Mouse (Mus musculus): ENCODE measurements around the gene Aldh18a1. TPM values are rescaled to one million over a fixed set of nuclear protein-coding genes. Genes with fewer than 3 reads are reported as not detected.

Aldh18a1 gene
- total RNA-seq, 1 experiment: 44.4 TPM

GRCm38 (mm10) chr19:40616021-40616420 lies 27.8 kb upstream of the Aldh18a1 start:
- DNase-seq (ENCODE audit: low read depth, low spot score): no peak
- no peak overlapping the region for H3K4me3 ChIP-seq (ENCODE audit: insufficient read depth in 1 of 2, low read depth in 1 of 2, low read length in 2 of 2, poor library complexity in 1 of 2, severe bottlenecking in 1 of 2)
- TF ChIP-seq ZNF384 (IDR thresholded peaks at IDR 0.05; ENCODE audit: low read depth, low read length): no peak
- no peak for TF ChIP-seq ZC3H11A (IDR thresholded peaks at IDR 0.05; ENCODE audit: borderline replicate concordance, low read depth, low read length)
- no peak for TF ChIP-seq CHD2 (IDR thresholded peaks at IDR 0.05; ENCODE audit: low read depth, low read length)
- TF ChIP-seq HCFC1 (IDR thresholded peaks at IDR 0.05; ENCODE audit: borderline replicate concordance, insufficient read depth, low read length): no peak
- TF ChIP-seq MAFK (IDR thresholded peaks at IDR 0.05; ENCODE audit: insufficient read depth, low read depth, low read length): no peak
- H3K36me3 ChIP-seq (ENCODE audit: control insufficient read depth, insufficient read depth, low read length, poor library complexity, severe bottlenecking): no peaks in the 10 kb centered on the region
- H3K27ac ChIP-seq (ENCODE audit: insufficient read depth, low read depth, low read length, poor library complexity, severe bottlenecking): no peak overlapping the region
- H3K9me3 ChIP-seq (ENCODE audit: control insufficient read depth, insufficient read depth, low read depth, low read length): no peaks in the 10 kb centered on the region
- no peak overlapping the region for H3K9ac ChIP-seq (ENCODE audit: insufficient read depth, low read depth, low read length, poor library complexity, severe bottlenecking)
- 0 out of 4 replicates have a peak, but pooled peaks cover 0 to 2% of the 10 kb centered on the region in 2 experiments for H3K4me1 ChIP-seq (ENCODE audit: control insufficient read depth in 2 of 2, insufficient read depth in 2 of 2, low read length in 2 of 2, poor library complexity in 1 of 2)
- in situ Hi-C loops (cut with MboI; ENCODE audit: low sequenced_read_pairs in 2 of 2, unreplicated experiment in 2 of 2): no loop called here

GRCm38 (mm10) chr19:40614811-40615210 lies 26.5 kb upstream of the Aldh18a1 start:
- no peak for DNase-seq (ENCODE audit: low read depth, low spot score)
- Histone ChIP-seq H3K4me3 (ENCODE audit: insufficient read depth in 1 of 2, low read depth in 1 of 2, low read length in 2 of 2, poor library complexity in 1 of 2, severe bottlenecking in 1 of 2) (no peak overlapping the region), H3K36me3 (ENCODE audit: control insufficient read depth, insufficient read depth, low read length, poor library complexity, severe bottlenecking) (no peaks in the 10 kb centered on the region), H3K9me3 (ENCODE audit: control insufficient read depth, insufficient read depth, low read depth, low read length) (no peaks in the 10 kb centered on the region), H3K27ac (ENCODE audit: insufficient read depth, low read depth, low read length, poor library complexity, severe bottlenecking) (no peak overlapping the region), H3K4me1 (ENCODE audit: control insufficient read depth in 2 of 2, insufficient read depth in 2 of 2, low read length in 2 of 2, poor library complexity in 1 of 2) (0 out of 4 replicates have a peak, but pooled peaks cover 0 to 2% of the 10 kb centered on the region in 2 experiments), H3K9ac (ENCODE audit: insufficient read depth, low read depth, low read length, poor library complexity, severe bottlenecking) (no peak overlapping the region)
- in situ Hi-C loops (cut with MboI; ENCODE audit: low sequenced_read_pairs in 2 of 2, unreplicated experiment in 2 of 2): loop anchor here in 1 of 2 experiments (5.0 kb wide), 1 partner anchor 107 kb away; no protein-coding TSS in a partner anchor
- TF ChIP-seq ZC3H11A (IDR thresholded peaks at IDR 0.05; ENCODE audit: borderline replicate concordance, low read depth, low read length) (no peak), CHD2 (IDR thresholded peaks at IDR 0.05; ENCODE audit: low read depth, low read length) (no peak), MAFK (IDR thresholded peaks at IDR 0.05; ENCODE audit: insufficient read depth, low read depth, low read length) (no peak), ZNF384 (IDR thresholded peaks at IDR 0.05; ENCODE audit: low read depth, low read length) (no peak), HCFC1 (IDR thresholded peaks at IDR 0.05; ENCODE audit: borderline replicate concordance, insufficient read depth, low read length) (no peak)

- H3K27ac ChIP-seq (ENCODE audit: insufficient read depth, low read depth, low read length, poor library complexity, severe bottlenecking): no peak within 1 kb of the TSS
- H3K4me3 ChIP-seq (ENCODE audit: insufficient read depth in 1 of 2, low read depth in 1 of 2, low read length in 2 of 2, poor library complexity in 1 of 2, severe bottlenecking in 1 of 2): peak within 1 kb of the TSS; percentile 82 to 91
- H3K9ac ChIP-seq (ENCODE audit: insufficient read depth, low read depth, low read length, poor library complexity, severe bottlenecking): peak within 1 kb of the TSS; percentile 80
- H3K36me3 ChIP-seq (ENCODE audit: control insufficient read depth, insufficient read depth, low read length, poor library complexity, severe bottlenecking): no peaks in the 10 kb centered on the region; the same call in 1 of the 2 replicates
- H3K9me3 ChIP-seq (ENCODE audit: control insufficient read depth, insufficient read depth, low read depth, low read length): no peaks in the 10 kb centered on the region
- in situ Hi-C loops (cut with MboI; ENCODE audit: low sequenced_read_pairs in 2 of 2, unreplicated experiment in 2 of 2): loop anchor here in 1 of 2 experiments (5.0 kb wide), 1 partner anchor 110 kb away; no protein-coding TSS in a partner anchor
- TF ChIP-seq CHD2 (IDR thresholded peaks at IDR 0.05; ENCODE audit: low read depth, low read length) (0 out of 2 replicates have a peak, but pooled peaks have one; percentile 58), ZC3H11A (IDR thresholded peaks at IDR 0.05; ENCODE audit: borderline replicate concordance, low read depth, low read length) (peak; percentile 44; the same call in 1 of the 2 replicates), HCFC1 (IDR thresholded peaks at IDR 0.05; ENCODE audit: borderline replicate concordance, insufficient read depth, low read length) (no peak; the same call in 1 of the 2 replicates), MAFK (IDR thresholded peaks at IDR 0.05; ENCODE audit: insufficient read depth, low read depth, low read length) (no peak), ZNF384 (IDR thresholded peaks at IDR 0.05; ENCODE audit: low read depth, low read length) (no peak)
- H3K4me1 ChIP-seq (ENCODE audit: control insufficient read depth in 2 of 2, insufficient read depth in 2 of 2, low read length in 2 of 2, poor library complexity in 1 of 2): 0 out of 4 replicates have a peak, but pooled peaks cover 0 to 2% of the 10 kb centered on the region in 2 experiments
- DNase-seq (ENCODE audit: low read depth, low spot score): peak; percentile 93
Measured at GRCm38 (mm10) chr19:40611830-40612506, 23.7 kb upstream of the Aldh18a1 start, which contains the start of the genes Tctn3 and Entpd1. Gene Tctn3, minus strand, starts transcription at chr19:40612233. Gene Entpd1, plus strand, starts transcription at chr19:40612366.

GRCm38 (mm10) chr19:40607676-40608075 lies 19.4 kb upstream of the Aldh18a1 start:
- Histone ChIP-seq H3K27ac (ENCODE audit: insufficient read depth, low read depth, low read length, poor library complexity, severe bottlenecking) (no peak overlapping the region), H3K36me3 (ENCODE audit: control insufficient read depth, insufficient read depth, low read length, poor library complexity, severe bottlenecking) (no peaks in the 10 kb centered on the region; the same call in 1 of the 2 replicates), H3K9me3 (ENCODE audit: control insufficient read depth, insufficient read depth, low read depth, low read length) (no peaks in the 10 kb centered on the region), H3K9ac (ENCODE audit: insufficient read depth, low read depth, low read length, poor library complexity, severe bottlenecking) (no peak overlapping the region), H3K4me1 (ENCODE audit: control insufficient read depth in 2 of 2, insufficient read depth in 2 of 2, low read length in 2 of 2, poor library complexity in 1 of 2) (0 out of 4 replicates have a peak, but pooled peaks cover 0 to 2% of the 10 kb centered on the region in 2 experiments), H3K4me3 (ENCODE audit: insufficient read depth in 1 of 2, low read depth in 1 of 2, low read length in 2 of 2, poor library complexity in 1 of 2, severe bottlenecking in 1 of 2) (no peak overlapping the region)
- no peak for TF ChIP-seq HCFC1 (IDR thresholded peaks at IDR 0.05; ENCODE audit: borderline replicate concordance, insufficient read depth, low read length)
- peak; percentile 96 for TF ChIP-seq MAFK (IDR thresholded peaks at IDR 0.05; ENCODE audit: insufficient read depth, low read depth, low read length)
- no peak for TF ChIP-seq ZNF384 (IDR thresholded peaks at IDR 0.05; ENCODE audit: low read depth, low read length)
- no peak for TF ChIP-seq ZC3H11A (IDR thresholded peaks at IDR 0.05; ENCODE audit: borderline replicate concordance, low read depth, low read length)
- TF ChIP-seq CHD2 (IDR thresholded peaks at IDR 0.05; ENCODE audit: low read depth, low read length): no peak
- no peak for DNase-seq (ENCODE audit: low read depth, low spot score)
- in situ Hi-C loops (cut with MboI; ENCODE audit: low sequenced_read_pairs in 2 of 2, unreplicated experiment in 2 of 2): no loop called here

All from ES-E14 (cell line).